Mouse (Mus musculus) bone marrow, adult 2 months (tissue): ENCODE measurements around the gene Ift27.

Experiments
- CTCF ChIP-seq: fragments of 200-500 bp; IDR thresholded peaks from 2 replicates; pipeline ENCODE4 v1.5.1; 2011; ENCODE audit warnings: low read length, control low read depth; ENCODE audit not compliant: control insufficient read depth, insufficient read depth
- POLR2A ChIP-seq: fragments of 200-500 bp; IDR thresholded peaks from 2 replicates; pipeline ENCODE4 v1.6.1; 2011; ENCODE audit warnings: low read depth, mild to moderate bottlenecking, control low read depth, low read length, borderline replicate concordance; ENCODE audit not compliant: control insufficient read depth

DNA sequence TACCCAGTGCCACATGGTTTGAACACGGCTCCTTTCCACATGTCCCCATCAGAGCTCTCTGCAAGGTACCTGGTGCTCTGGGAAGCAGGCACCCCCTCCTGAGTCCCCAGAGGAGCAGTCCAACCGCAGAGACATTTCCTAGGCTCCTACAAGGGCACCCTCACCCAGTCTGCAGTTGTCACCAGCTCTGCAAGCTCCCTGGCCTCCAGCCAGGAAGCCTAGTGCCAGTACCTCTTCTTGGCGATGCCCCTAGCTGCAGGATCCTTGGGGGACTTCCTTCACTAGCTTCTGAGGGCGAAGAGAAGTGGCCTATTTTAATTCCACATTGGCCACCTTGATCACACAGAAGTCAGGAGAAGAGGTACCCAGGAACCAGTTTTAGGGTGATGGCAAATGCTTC is 16.1 kb downstream of the Ift27 start:
- TF ChIP-seq CTCF, result no peak
- TF ChIP-seq POLR2A, result no peak
